Comparison of ENCODE assay signal across 8 mouse cellular contexts in the genomic region with DNA sequence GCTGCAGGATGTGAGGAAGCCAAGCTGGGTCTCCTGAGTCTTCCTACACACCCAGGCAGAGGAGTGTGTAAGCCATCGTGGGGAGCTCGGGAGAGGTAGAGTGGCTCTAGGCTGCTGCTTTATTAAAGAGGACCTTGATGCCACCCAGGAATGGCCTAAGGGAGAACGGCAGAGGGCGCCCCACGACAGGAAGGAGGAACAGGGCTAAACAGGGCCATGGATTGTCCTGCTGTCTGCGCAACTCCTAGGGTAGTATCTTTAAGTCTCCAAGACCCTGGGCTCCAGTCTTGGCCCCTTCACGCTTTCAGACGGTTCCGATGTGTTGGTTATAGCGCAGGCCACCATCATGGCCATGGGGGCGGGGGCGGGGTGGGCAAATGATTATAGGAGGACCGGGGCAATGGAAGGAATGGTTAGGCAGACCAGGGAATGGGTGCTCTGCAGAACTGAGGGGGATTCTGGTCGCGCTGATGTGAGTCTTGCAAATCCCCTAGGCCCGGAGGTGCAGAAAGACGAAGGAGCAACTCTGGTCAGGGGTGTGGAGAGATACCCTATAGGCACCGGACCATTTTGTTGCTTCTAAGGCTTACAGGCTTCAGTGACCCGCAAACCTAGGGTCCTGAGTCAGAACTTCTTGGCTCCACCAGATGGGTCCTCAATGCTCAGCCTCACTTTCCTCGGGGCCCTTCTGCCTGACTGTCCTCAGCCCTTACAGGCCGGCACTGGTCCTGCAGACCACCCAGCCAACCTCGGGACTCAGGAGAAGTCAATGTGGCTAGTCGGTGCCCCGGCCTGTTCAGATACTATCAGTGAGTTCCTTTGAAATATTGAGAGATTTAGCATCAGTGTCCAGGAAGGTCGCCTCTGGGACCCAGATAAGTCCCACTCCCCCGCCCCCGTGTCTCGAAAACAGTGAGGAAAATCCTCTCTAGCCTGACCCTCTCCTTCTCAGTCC. TPM values are rescaled to one million over a fixed set of nuclear protein-coding genes. Genes with fewer than 3 reads are reported as not detected.
DNase-seq lines count a peak whose midpoint lies in the region; ATAC-seq lines count a peak whose summit lies in the region.

No protein-coding gene starts in this region.

- peak overlapping the region; percentile 84 for H3K9ac ChIP-seq in forebrain, embryonic 14.5 days (ENCODE audit: low read length)

- DNase-seq in adrenal gland, adult 18-20 months (ENCODE audit: low spot score in 2 of 2): peak; percentile 60 to 72
- peak; percentile 25 for DNase-seq in c-Kit-positive CD71-positive TER-119-negative erythroid progenitor cells, embryonic 14.5 days (ENCODE audit: low read depth)
- peak; percentile 59 for DNase-seq in forebrain, embryonic 14.5 days (ENCODE audit: low spot score)
- DNase-seq in induced T-regulatory cell, adult 2 months (ENCODE audit: low read depth): peak; percentile 9
- peak; percentile 51 to 73 for DNase-seq in left cerebral cortex, postnatal 25 days (ENCODE audit: low spot score in 2 of 2)
- peak; percentile 33 to 55 for DNase-seq in lung, postnatal 4 days
- DNase-seq in right cerebral cortex, postnatal 4 days: peak; percentile 77

- WGBS in forebrain, embryonic 14.5 days: 37% methylated on average over 28 of the region's 28 CpGs

- H3K4me1 ChIP-seq in forebrain, embryonic 14.5 days (ENCODE audit: control insufficient read depth, insufficient read depth, low read length): peaks cover 23% of the 10 kb centered on the region

- intact Hi-C loops in left cerebral cortex, postnatal 25 days (cut with DNase I): loop anchor here (5.0 kb wide), 1 partner anchor 282 kb away; no protein-coding TSS in a partner anchor

- no peaks in the 10 kb centered on the region for H3K9me3 ChIP-seq in forebrain, embryonic 14.5 days (replicated peaks; ENCODE audit: control insufficient read depth, low read length)

- peak overlapping the region; percentile 77 for H3K4me2 ChIP-seq in forebrain, embryonic 14.5 days (ENCODE audit: low read length)

- H3K27me3 ChIP-seq in forebrain, embryonic 14.5 days (replicated peaks; ENCODE audit: control insufficient read depth, insufficient read depth, low read length): no peaks in the 10 kb centered on the region

- H3K36me3 ChIP-seq in forebrain, embryonic 14.5 days (ENCODE audit: control insufficient read depth, insufficient read depth, low read length): peaks cover under 1% of the 10 kb centered on the region; the same call in 1 of the 2 replicates

- peak overlapping the region; percentile 82 for H3K4me3 ChIP-seq in forebrain, embryonic 14.5 days (ENCODE audit: low read depth, low read length)

- H3K27ac ChIP-seq in forebrain, embryonic 14.5 days (ENCODE audit: low read depth, low read length): peak overlapping the region; percentile 97

- peak; percentile 2; the same call in 1 of the 2 replicates for ATAC-seq in forebrain, embryonic 14.5 days
- ATAC-seq in monocyte, adult 5-6 weeks (replicated peaks; ENCODE audit: insufficient number of reproducible peaks, low FRiP score, low TSS enrichment, poor library complexity, severe bottlenecking): no peak; the same call in 1 of the 2 replicates

RNA-seq across cellular contexts. Expression of gene Nat8l, which starts 0.8 kb away (rescaled TPM):
- total RNA-seq in adrenal gland, adult 18-20 months (2021): 10 to 100 TPM; 21.7 to 44.0 TPM
- polyA plus RNA-seq in forebrain, embryonic 14.5 days (2014; fragmentation: Nextera tagmentation; extraction: Ambion mirVana): 2.5 and 2.7 TPM in 2 replicates
- total RNA-seq in left cerebral cortex, postnatal 25 days (2021): 100 to 1,000 TPM; 180 to 191 TPM
- total RNA-seq in monocyte, adult 5-6 weeks (2017): 8.2 to 9.5 TPM (median 8.4 TPM) in 3 replicates

RNA-seq across cellular contexts. Expression of gene Gm1673, which starts 11.7 kb away (rescaled TPM):
- 10 to 100 TPM; 21.1 to 39.7 TPM for total RNA-seq in adrenal gland, adult 18-20 months (2021)
- polyA plus RNA-seq in forebrain, embryonic 14.5 days (2014; fragmentation: Nextera tagmentation; extraction: Ambion mirVana): 424 and 498 TPM in 2 replicates
- 10 to 100 TPM; 83.0 to 93.1 TPM for total RNA-seq in left cerebral cortex, postnatal 25 days (2021)
- total RNA-seq in monocyte, adult 5-6 weeks (2017): 4.8 TPM in 1 of 3 replicates, not detected in the others

RNA-seq across cellular contexts. Expression of gene Nelfa, which starts 58.7 kb away (rescaled TPM):
- total RNA-seq in adrenal gland, adult 18-20 months (2021): 10 to 100 TPM; 17.9 to 19.9 TPM
- 38.0 and 45.5 TPM in 2 replicates for polyA plus RNA-seq in forebrain, embryonic 14.5 days (2014; fragmentation: Nextera tagmentation; extraction: Ambion mirVana)
- total RNA-seq in left cerebral cortex, postnatal 25 days (2021): 10 to 100 TPM; 18.8 to 19.8 TPM
- total RNA-seq in monocyte, adult 5-6 weeks (2017): 16.4 to 26.9 TPM (median 19.6 TPM) in 3 replicates

Comparison
In these comparisons a context has a peak if more than half of its experiments do, and no peak if none do; other contexts are left out.
1. DNase-seq: peak in every context shown above with its lines; median percentile 77 in right cerebral cortex, postnatal 4 days; 66 in adrenal gland, adult 18-20 months; 62 in left cerebral cortex, postnatal 25 days; 59 in forebrain, embryonic 14.5 days; 44 in lung, postnatal 4 days; 25 in c-Kit-positive CD71-positive TER-119-negative erythroid progenitor cells, embryonic 14.5 days; 9 in induced T-regulatory cell, adult 2 months.
2. RNA of gene Nat8l, which starts 0.8 kb away (total RNA-seq): 180 to 191 TPM in left cerebral cortex, postnatal 25 days; 21.7 to 44.0 TPM in adrenal gland, adult 18-20 months and 8.2 to 9.5 TPM in monocyte, adult 5-6 weeks; every median in the first group is over 4 times any median in the second.